Mouse (Mus musculus): ENCODE measurements at regions not wholly inside any gene's neighbourhood (a gene's known extent, or its start where the extent isn't known, plus 50 kb on each side); places are given as distances from the start of the nearest gene placed in this dataset.

DNA sequence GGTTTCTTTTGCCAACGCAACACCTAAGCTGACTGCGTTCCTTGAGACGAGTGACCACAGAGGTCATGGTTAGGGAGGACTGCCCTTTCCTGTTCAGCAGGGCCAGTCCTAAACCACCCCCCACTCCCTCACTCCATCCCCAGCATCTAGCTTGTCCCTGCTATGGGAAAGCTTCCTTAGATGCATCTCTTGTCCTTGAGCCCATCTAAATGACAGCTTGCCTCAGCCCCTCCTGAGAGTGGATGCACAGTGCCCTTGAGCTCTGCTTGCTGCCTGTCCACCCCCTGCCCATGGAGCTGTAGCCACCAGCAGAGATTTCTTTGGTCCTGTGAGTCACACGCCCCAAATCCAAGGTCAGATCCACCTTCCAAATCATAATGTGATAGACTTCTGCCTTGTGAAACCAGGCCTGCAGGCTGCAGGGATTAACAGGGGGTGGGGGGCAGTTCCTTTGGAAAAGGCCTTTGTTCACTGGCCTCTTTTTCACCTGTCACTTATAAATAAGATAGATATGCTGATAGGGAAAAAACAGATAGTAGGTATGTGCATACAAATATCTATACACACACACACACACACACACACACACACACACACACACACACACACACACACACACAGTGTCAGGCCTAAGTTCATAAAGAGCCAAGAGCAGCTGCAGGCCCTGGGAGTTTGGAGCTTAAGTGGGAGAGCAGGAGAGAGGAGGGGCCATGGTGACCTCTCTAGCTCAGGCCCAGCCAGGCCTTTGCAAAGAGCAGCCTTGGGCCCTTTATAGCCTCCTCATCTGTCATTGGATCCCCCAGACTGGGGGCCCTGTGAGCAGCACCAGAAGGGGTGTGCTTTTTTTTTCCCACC, 56.4 kb upstream of the Adra2c start:
- peak; percentile 68 for DNase-seq

DNA sequence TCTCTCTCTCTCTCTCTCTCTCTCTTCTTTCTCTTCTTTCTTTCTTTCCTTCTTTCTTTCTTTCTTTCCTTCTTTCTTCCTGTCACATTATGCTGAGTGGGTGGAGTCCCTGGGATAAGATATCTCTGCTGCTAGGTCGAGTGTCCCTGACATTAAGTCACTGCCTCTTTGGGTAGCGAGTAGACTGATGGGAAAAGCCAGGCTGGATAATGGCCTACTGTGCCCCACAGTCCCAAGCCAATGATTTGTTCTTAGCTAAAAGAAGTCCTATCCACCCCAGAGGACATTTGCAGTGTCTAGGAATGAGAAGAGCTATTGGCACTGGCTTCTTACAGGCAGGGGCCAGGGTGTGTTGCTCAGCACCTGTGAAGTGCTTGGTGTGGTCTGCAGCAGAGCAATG, 61.8 kb upstream of the Adra2c start:
- no peak for DNase-seq

DNA sequence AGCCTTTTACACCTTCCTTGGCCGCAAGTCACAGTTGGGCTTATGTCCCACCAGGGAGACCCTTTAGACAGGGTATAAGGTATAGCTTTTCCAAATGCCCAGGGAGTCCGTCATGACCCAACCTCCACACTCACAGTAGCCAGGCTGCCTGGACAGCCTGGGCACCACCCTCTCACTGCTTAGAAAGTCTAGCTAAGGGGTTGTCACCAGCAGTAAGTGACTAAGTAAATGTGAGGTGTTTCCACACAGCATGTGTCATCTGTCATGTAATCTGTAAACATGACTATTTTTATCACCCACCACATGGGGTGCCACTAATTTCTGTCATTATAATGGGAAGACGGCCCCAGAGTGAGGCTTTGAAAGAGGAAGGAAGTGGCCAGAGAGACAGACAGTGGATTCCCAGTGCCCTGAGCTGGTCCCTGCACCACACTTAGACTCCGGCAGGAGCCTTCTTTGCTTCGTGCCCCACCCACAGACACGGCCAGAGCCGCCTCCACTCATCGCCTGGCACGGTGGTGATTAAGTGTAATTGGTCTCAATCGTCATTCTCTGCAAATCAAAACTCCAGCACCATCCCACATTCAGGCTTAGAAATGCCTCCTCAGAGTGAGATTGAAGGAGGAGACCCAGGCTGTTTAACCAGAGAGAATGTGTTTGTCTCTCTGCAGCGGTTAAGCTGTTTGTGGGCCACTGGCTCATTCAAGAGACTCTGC, 62.5 kb upstream of the Adra2c start:
- no peak for DNase-seq

DNA sequence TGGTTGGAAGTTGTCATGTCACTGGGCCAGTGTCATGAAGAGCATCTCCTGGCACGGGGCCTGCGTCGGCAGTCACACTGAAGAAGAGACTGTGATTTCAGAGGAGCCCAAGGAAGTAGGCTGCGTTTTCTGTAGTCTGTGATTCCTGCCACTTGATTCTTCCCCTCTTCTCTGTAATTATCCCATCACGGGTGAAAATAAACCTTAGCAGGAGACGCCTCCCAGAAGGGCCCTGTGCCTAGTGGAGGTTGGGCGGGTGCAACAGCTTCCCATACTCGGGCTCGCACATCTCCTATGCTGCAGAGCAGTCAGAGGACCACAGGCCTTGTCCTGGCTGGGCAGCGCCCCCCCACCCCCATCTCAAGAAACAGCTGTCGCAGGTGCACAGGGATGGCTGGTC, 63.1 kb upstream of the Adra2c start:
- no peak for DNase-seq

DNA sequence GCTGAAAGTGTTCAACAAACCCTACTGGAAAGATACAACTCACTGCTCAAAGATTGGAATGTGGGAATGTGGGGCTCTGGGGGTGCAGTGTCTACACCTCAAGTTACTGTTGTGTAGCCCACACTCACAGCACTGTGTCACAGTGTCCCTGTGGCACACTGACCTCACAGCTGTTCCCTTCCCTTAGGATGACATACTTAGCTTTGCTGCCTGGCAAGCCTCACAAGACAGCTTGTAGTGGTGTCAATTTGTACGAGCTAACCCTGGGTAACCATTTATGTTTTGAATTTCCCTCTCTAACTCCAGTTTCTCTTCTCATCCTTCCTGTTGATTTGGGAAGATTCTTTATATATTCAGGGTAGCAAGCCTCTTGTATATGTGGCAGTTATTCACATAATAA, 68.8 kb upstream of the Adra2c start:
- no peak for DNase-seq

DNA sequence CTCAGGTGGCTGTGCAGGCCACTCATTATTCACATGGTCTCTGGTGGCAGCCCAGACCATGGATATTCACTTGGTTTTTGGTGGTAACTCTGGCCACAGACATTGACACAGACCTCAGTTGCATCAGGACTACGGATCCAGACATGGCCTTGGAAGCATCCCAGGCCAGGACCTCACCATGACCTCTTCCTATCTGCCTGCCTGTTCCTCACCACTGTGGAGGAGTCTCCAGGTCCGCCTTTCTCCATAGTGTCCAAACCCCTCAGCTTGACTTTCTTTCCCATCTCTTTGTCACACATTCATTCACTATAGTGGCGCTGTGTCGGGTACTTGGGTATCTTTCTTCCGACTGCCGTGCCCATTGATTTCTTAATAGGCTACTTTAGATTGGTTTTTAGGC, 74.1 kb upstream of the Adra2c start:
- DNase-seq = no peak

DNA sequence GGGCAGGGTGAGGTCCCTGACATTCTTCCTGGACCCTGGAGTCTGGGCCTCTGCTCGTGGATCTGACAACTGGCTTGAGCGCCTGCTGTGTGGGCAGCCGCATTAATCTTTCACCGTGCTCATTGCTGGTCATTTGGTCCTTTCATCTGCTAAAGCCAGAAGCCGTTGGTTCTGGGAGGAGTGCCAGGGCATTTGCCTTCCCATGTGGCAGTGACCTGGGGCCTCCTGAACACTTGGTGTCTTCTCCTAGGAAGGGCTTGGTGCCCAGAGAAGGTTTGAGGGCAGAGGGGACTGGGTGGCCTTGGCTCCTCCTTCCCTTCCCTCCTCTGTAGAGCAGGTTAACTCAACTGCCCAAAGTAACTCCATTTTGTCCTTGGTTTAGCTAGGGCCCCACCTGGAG, 79.7 kb upstream of the Adra2c start:
- DNase-seq = peak; percentile 58

DNA sequence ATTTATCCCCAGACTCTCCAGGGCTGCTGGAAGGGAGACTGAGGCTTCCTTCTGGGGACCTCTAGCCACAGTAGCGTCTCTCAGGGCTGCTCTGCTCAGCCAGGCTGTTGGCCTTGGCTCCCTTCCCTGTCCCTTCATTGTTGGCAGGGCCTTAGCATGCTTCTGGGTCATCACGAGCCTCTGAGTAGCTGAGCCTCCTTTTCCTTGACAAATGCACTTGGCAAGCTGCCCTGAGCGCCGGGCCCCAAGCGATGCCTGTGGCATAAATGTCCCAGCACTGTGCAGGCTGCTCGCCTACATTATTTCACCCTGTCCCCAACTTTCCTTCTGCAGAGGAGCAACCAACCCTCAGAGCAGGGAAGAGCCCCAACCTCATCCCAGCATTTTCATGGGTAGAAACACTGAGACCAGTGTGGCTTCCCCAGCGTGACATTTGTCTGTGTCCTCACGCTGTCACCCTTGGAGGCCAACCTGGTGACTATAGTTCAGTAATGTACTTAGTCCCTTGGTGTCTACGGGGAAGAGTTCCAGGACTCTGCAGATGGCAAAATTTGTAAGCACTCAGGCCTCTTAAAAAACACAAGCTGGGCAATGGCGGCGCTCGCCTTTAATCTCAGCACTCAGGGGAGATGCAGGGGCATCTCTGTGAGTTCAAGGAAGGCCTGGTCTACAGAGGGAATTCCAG, 83.7 kb upstream of the Lrpap1 start:
- DNase-seq = peak; percentile 97

DNA sequence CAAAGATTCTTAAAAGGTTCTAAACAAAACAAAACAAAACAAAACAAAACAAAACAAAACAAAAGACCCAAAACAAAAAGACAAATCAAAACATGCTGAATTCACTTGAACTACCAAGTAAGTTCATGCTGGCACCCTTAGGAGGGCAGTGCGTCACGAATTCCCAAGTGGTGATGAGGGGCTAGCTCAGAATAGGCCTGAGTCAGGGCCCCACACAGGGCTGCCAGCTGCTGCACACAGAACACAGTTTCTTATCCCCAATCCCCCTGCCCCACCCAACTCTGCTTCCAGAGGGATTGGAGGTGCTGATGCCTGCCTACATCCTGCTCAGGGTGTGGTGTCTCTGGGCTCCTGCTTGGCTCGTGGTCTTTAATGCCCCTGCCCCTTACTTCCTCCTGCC, 80.3 kb upstream of the Lrpap1 start:
- no peak for DNase-seq

DNA sequence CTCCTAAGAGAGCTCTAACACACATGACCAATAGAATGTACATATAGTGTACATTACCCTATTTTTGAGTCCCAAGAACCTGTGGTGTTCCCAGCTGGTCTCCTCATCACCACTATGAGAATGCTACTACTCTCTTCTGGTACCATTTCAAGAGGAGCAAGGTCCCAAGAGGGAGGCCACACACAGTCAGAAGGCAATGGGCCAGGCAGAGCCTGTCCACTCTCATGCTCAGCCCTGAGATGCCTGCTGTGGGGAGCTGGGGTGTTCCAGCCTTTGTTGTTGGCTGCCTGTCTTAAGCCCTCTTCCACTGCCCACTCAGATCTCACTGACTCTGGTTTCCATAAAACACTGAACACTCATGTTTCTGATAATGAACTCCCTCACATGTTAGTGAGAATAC, 79.7 kb upstream of the Lrpap1 start:
- no peak for DNase-seq

DNA sequence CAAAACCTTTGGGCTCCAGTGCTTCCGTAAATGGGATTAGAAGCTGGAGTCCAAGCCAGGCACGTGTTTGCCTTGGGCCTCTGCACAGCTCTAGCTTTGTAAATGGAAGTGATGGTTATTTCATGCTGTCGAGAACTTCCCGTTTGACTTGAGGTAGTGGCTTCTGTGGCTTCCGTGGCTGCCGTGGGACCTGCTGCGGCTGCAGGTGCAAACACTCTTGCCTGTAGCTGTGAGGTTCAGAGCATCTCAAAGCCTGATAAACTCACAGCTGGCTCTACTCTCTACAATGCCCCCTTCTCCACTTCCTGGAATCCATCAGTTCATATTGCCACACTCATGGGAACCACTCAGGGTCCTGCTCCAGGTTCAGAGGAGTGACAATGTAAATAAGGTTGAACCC, 77.9 kb upstream of the Lrpap1 start:
- DNase-seq = no peak

DNA sequence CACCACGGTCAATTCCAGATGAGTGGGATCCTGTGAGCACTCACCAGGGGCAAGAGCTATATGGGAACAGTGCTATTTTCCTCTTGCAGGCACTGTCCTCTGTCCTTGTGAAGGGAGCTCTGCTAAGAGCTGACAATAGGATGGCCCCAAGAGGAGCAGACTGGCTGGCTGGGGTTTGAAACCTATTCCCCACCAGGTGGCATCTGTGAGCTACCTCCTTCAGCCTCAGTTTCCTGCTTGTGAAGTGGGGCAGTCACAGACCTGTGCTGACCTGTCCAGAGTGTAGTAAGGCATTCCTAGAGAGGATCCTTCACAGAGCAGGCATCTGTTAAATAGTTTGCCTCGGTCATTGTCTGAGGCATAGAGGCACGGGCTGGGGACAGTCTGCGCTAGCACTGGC, 71.8 kb upstream of the Lrpap1 start:
- DNase-seq = peak; percentile 22

DNA sequence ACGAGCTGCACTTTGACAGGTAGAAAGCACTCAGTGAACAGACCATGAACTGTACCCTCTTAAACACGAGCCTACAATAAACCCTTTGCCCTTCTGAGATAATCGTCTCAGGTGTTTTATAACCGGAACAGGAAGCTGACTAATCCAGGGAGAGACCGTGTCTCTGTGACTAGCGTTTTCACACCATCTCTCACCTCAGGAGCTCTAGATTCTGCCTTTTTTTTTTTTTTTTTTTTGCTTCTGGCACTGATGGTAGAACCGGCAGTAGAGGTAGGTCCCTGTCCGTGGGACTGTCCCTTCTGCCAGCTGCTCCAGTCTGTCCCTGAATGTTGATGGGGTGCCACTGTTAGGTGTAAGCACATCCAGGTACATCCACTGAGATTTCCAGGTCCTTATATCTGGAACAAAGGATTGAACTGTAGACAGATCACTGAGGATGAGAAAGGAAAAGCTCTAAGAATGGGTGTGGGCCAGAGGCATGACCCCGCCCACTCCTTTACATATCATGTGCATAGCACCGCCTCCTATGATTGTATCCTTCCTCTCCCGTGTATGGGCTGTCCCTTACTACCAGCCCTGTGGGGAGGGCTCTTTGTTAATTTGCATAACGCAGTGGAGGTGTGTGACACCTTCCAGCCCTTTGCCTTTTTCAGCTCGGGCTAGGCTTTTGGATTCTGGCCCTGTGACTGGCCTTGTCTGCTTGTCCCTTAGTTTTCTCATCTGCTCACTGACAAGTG, 70.7 kb upstream of the Lrpap1 start:
- DNase-seq = no peak

DNA sequence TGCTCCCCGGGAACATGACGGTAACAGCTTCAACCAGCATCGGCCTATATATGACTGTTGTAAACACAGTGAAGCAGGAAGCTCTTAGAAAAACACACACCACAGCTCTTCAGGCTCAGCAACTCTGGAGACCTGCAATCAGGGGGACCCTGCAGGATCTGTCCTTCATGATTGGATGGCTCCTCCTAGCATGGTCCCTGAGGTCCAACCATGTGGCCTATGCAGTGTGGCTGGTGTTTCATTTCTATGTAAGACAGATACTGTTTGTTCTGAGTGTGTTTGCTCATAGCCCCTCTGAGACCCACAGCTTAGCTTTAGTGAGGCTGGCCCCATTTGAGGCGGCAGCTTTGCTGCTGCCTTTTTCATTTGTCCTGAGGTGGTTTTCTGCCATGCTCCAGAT, 68.8 kb upstream of the Lrpap1 start:
- DNase-seq = no peak

DNA sequence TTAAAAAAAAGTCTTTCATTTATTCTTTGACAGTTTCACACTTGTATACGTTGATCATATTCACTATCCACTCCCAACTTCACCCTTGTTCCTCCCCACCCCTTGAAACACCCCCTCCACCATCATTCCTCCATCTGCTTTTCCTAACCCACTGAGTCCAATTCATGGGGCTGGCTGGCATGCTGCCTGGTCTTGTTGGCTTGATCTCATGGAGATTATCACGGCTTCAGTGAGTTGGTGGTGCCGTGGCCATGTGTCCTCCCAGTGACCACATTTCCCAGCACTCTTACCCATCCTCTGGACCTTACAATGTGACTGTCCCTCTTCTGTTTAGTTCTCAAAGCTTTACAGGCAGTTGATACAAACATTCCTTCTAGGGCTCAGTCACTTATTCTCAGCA, 65.8 kb upstream of the Lrpap1 start:
- no peak for DNase-seq

DNA sequence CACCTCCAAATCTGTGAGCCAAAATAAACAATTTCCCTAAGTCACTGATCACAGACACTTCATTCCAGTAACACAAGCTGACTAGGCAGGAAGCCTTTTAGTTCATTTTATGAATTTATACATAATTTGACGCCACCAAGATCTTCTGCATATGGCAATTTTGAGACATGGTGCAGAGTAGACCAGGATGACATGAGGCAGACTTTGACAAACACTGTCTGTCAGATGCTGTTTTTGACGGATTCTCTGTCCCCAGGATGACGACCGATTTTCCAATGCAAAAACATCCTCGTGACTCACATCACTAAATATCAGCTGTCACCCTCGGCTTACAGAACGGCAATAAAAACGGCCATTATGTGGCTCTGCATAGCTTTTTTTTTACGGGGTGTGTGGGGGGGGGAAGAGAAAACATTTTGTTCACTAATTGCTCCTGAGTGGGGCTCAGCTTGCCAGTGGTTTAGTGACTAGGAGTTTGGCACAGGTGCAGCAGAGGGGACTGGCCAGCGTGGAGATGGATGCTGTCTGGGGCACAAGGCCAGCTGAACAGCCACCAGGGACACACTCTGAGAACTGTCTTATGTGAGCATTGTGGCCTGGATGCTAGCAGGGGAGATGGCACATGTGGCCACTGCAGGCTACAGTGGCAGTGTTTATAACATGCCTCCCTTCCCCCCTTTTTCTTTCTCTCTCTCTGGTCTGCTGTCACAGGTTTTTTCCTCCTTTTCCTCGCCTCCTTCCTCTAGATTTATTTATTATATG, 65.0 kb upstream of the Lrpap1 start:
- no peak for DNase-seq

DNA sequence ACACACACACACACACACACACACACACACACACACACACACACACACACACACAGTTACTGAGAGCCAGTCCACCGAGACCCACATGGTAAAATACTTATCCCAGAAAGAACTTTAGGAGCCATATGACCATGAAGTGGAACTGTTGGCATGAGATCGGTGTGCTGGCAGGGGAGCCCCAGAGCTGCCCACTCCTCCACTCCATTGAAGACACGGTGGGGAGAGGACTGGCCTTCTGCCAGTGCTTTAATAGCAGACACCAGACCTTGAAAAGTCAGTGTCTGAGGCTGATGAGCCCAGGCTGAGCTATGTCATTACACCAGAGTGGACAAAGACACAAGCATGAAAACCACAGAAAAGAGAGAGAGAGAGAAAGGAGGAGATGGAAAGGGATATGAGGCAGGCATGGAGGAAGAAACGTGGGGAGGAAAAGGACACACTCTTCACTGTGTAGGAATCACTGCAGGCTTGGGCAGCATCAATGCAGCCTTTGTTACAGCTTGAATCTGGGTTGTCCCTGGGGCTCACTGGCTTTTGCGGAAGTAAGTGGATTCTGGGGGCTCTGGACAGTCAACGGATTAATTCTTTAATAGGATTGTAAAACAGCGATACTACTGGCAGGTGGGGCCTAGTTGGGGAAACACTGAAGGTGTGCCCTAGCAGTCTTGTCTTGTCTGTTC, 64.2 kb upstream of the Lrpap1 start:
- peak; percentile 16 for DNase-seq

DNA sequence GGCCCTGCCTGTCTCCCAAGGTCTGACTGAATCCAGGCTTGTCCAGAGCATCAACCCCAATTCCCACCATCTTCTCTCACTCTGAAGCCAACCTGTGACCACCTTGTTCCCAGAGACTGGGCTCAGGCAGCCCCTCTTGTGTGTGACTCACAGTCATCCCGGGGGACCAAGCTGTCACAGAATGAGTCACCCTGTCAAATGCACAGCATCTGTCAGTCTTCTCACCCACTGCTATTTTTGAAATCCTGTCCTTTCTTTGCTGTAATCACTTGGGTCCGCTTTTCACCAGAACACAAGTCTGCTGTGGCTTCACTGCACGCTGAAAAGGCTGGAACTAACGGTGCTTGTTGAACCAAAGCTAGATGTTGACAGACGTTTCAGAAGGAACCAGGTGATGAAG, 63.3 kb upstream of the Lrpap1 start:
- DNase-seq = no peak

DNA sequence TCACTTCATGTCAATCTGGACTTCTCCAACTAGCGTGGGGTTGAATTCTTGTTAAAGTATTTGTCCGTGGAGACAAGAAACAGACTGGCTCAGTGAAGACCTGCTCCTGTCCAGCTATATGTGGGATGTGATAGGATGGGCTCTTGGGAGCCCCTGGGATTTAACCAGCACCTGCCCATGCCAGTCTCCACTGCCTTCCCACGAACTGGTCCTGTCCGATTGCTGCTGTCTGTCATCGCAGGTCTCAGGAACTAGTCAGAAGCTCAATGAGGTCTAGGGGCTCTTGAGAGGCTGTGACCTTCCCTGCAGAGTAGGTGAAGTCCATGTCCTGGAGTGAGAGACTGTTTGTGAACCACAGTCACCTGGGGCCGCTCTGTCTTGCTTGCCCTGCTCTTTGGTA, 62.8 kb upstream of the Lrpap1 start:
- DNase-seq = no peak

DNA sequence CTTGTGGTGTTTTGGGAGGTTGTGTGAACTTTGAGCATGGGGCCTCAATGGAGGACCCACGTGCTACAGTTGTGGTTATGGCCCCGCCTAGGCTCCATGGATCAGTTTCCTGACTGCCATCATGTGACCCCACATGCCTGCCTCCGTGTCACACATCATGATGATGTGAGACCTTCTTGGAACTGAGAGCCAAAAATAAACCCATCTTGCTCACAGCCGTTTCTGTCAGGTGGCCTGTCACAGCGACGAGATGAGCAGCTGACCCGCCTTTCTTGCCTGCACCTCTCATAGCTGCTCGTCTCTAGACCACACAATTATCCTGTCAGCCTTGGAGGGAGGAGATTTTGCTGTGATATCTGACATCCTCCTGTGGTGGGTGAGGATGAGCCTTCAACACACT, 60.4 kb upstream of the Lrpap1 start:
- DNase-seq = no peak

DNA sequence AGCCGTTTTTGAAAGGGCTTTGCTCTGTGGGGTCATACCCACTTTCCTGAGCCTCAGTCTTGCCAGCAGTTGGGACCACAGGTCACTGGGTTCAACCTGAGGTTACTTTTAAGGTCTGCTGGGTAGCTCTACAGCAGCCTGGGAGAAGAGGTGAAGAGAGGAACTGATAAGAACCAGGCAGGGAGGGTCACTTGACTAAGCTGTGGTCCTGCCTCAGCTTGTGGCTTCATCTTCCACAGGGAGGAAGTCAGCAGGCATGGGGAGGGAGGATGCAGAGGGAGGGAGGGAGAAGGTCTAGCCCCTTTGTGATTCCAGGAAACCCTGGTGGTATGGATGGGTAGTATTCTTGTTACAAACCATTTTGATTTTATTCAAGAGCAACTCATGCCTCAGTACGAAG, 59.9 kb upstream of the Lrpap1 start:
- no peak for DNase-seq

Data from adrenal gland, postnatal 14 days (tissue).